Mouse (Mus musculus) spleen, postnatal 4 days (tissue): ENCODE measurements around the gene Cped1.

ENCODE experiments used
- DNase-seq, 2 experiments: peaks; one replicate each; pipeline ENCODE4 v3.0.0; 2022; ENCODE audit warnings: low spot score in 2 of 2

Cped1 gene

GRCm38 (mm10) chr6:22000086-22000485, 14.4 kb downstream of the Cped1 start:
- DNase-seq, result no peak

GRCm38 (mm10) chr6:22000881-22001280, 15.2 kb downstream of the Cped1 start:
- no peak for DNase-seq

- DNase-seq, result no peak
Observed at GRCm38 (mm10) chr6:22001284-22001916, 15.7 kb downstream of the Cped1 start.

- DNase-seq, result no peak
Observed at GRCm38 (mm10) chr6:22002521-22003199, 16.9 kb downstream of the Cped1 start.

- no peak for DNase-seq
Observed at GRCm38 (mm10) chr6:22003200-22003587, 17.5 kb downstream of the Cped1 start.

GRCm38 (mm10) chr6:22003959-22004543, 18.3 kb downstream of the Cped1 start:
- DNase-seq, result no peak

GRCm38 (mm10) chr6:22008346-22008745, 22.6 kb downstream of the Cped1 start:
- DNase-seq, result no peak

GRCm38 (mm10) chr6:22010258-22010657, 24.5 kb downstream of the Cped1 start:
- no peak for DNase-seq

GRCm38 (mm10) chr6:22010761-22011281, 25.1 kb downstream of the Cped1 start:
- DNase-seq, result no peak

GRCm38 (mm10) chr6:22011546-22011945, 25.8 kb downstream of the Cped1 start:
- no peak for DNase-seq

GRCm38 (mm10) chr6:22012099-22012498, 26.4 kb downstream of the Cped1 start:
- DNase-seq, result no peak

GRCm38 (mm10) chr6:22012501-22012900, 26.8 kb downstream of the Cped1 start:
- no peak for DNase-seq

- no peak for DNase-seq
Observed at GRCm38 (mm10) chr6:22013394-22013793, 27.7 kb downstream of the Cped1 start.

GRCm38 (mm10) chr6:22014291-22014911, 28.7 kb downstream of the Cped1 start:
- no peak for DNase-seq

GRCm38 (mm10) chr6:22017631-22018030, 31.9 kb downstream of the Cped1 start:
- DNase-seq, result no peak

GRCm38 (mm10) chr6:22018768-22019445, 33.2 kb downstream of the Cped1 start:
- no peak for DNase-seq

- no peak for DNase-seq
Observed at GRCm38 (mm10) chr6:22019637-22020036, 33.9 kb downstream of the Cped1 start.

- DNase-seq, result no peak
Observed at GRCm38 (mm10) chr6:22020696-22021095, 35.0 kb downstream of the Cped1 start.

- no peak for DNase-seq
Observed at GRCm38 (mm10) chr6:22021315-22021714, 35.6 kb downstream of the Cped1 start.

- DNase-seq, result no peak
Observed at GRCm38 (mm10) chr6:22024168-22024567, 38.5 kb downstream of the Cped1 start.

GRCm38 (mm10) chr6:22025584-22026357, 40.1 kb downstream of the Cped1 start:
- no peak for DNase-seq
